Mouse (Mus musculus) midbrain, embryonic 10.5 days (tissue): ENCODE measurements around the gene Mbnl2. TPM values are rescaled to one million over a fixed set of nuclear protein-coding genes. Genes with fewer than 3 reads are reported as not detected.

ENCODE experiments used
- DNase-seq: peaks from one replicate; pipeline ENCODE4 v3.0.0-alpha.2; 2017; ENCODE audit warnings: low spot score
- H3K27ac ChIP-seq: fragments of 300-500 bp; sonication (generic); replicated peaks from 2 replicates; pipeline ENCODE4 v1.5.1; 2016; ENCODE audit warnings: mild to moderate bottlenecking
- H3K27me3 ChIP-seq: fragments of 300-500 bp; sonication (generic); 2 replicates; pipeline ENCODE4 v1.6.1; 2016; ENCODE audit warnings: low read depth, mild to moderate bottlenecking; ENCODE audit not compliant: poor library complexity, severe bottlenecking
- H3K36me3 ChIP-seq: fragments of 300-500 bp; sonication (generic); 2 replicates; pipeline ENCODE4 v1.6.1; 2016; ENCODE audit warnings: mild to moderate bottlenecking, moderate library complexity
- H3K4me1 ChIP-seq: fragments of 300-500 bp; sonication (generic); 2 replicates; pipeline ENCODE4 v1.6.1; 2016
- H3K4me3 ChIP-seq: fragments of 300-500 bp; sonication (generic); 2 replicates; pipeline ENCODE4 v1.5.1; 2016; ENCODE audit warnings: mild to moderate bottlenecking, moderate library complexity
- H3K9me3 ChIP-seq: fragments of 300-500 bp; sonication (generic); replicated peaks from 2 replicates; pipeline ENCODE4 v1.6.1; 2016; ENCODE audit warnings: mild to moderate bottlenecking
- WGBS: fragments of 180-500 bp; shearing (Covaris S2); methylation state at CpG from one replicate; pipeline ENCODE4 v1.1.7; 2016; 5-methylcytosine and 5-hydroxymethylcytosine counted together
- polyA plus RNA-seq: library from polyadenylated mRNA; unstranded; fragments of >200 nt; fragmentation: Nextera tagmentation; extraction: Ambion mirVana; gene quantifications from 2 replicates; pipeline ENCODE4 v1.2.1, GENCODE M21; 2016

The Mbnl2 gene
- polyA plus RNA-seq, 1 experiment from 2014 or later: 24.0 TPM

- H3K9me3 ChIP-seq: no peaks in the 10 kb centered on the region
- H3K27me3 ChIP-seq: no peaks in the 10 kb centered on the region
- WGBS: 63% methylated on average over 21 of the region's 21 CpGs
- H3K4me1 ChIP-seq: peaks cover 60% of the 10 kb centered on the region
- H3K36me3 ChIP-seq: no peaks in the 10 kb centered on the region
- peak overlapping the region; percentile 63 for H3K27ac ChIP-seq
- DNase-seq: no peak
- peak overlapping the region; percentile 74 for H3K4me3 ChIP-seq
Measured at GRCm38 (mm10) chr14:120278290-120279244, 3.1 kb downstream of the Mbnl2 start.

DNA sequence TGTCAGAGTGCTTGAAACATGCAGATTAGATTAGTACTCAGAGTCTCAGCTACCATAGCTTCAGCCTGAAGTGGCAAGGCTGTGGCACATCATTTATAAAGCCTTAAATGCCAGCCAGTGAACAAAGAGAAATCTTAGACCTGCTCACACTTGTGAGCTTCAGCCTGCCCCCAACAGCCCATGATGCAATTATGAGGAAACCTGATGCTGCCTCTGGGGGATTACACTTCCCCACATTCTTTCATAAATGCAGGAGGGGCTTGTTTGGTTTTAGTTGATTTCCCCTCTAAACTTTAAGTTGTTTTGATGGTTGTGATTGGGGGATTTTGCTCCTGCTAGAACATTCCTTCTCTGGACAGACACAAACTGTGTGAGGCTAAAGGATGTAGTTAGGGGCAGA is 4.7 kb downstream of the Mbnl2 start:
- Histone ChIP-seq H3K27ac (no peak overlapping the region), H3K4me1 (peaks cover 61% of the 10 kb centered on the region), H3K4me3 (no peak overlapping the region), H3K36me3 (no peaks in the 10 kb centered on the region), H3K27me3 (no peaks in the 10 kb centered on the region), H3K9me3 (no peaks in the 10 kb centered on the region)
- no peak for DNase-seq

DNA sequence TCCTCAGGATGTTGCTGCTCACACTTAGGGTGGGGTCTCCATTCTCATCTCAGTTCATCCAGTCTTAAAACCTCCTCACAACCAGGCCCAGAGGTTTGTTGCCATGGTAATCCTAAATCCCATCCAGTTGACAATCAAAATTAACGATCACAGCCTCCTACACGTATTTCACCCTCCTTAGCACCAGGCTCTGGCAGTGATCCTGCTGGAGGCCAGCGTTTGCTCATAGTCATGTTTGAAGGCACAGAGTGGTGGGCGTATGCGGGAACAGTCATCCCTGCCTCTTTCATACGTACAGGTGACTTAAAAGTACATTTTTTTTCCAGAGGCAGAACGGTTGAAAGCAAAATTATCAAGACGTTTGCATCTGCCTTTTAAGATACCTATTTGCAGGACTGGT is 8.3 kb downstream of the Mbnl2 start:
- Histone ChIP-seq H3K36me3 (0 out of 2 replicates have a peak, but pooled peaks cover 2% of the 10 kb centered on the region), H3K9me3 (no peaks in the 10 kb centered on the region), H3K27me3 (no peaks in the 10 kb centered on the region), H3K27ac (no peak overlapping the region), H3K4me3 (no peak overlapping the region), H3K4me1 (peaks cover 62% of the 10 kb centered on the region)
- WGBS: 82% methylated on average over 8 of the region's 8 CpGs
- DNase-seq: no peak

- no peak overlapping the region for H3K4me3 ChIP-seq
- no peaks in the 10 kb centered on the region for H3K9me3 ChIP-seq
- no peak overlapping the region for H3K27ac ChIP-seq
- no peak for DNase-seq
- WGBS: 82% methylated on average over 5 of the region's 5 CpGs
- peaks cover 55% of the 10 kb centered on the region for H3K4me1 ChIP-seq
- no peaks in the 10 kb centered on the region for H3K27me3 ChIP-seq
- H3K36me3 ChIP-seq: peaks cover 7% of the 10 kb centered on the region; the same call in 1 of the 2 replicates
Measured at GRCm38 (mm10) chr14:120284504-120284903, 9.0 kb downstream of the Mbnl2 start.

GRCm38 (mm10) chr14:120287121-120287986 is 11.9 kb downstream of the Mbnl2 start:
- Histone ChIP-seq H3K27ac (peak overlapping the region; percentile 28; the same call in 1 of the 2 replicates), H3K9me3 (no peaks in the 10 kb centered on the region), H3K4me3 (no peak overlapping the region), H3K27me3 (no peaks in the 10 kb centered on the region), H3K36me3 (peaks cover 9% of the 10 kb centered on the region; the same call in 1 of the 2 replicates), H3K4me1 (peaks cover 44% of the 10 kb centered on the region)
- WGBS: 60% methylated on average over 21 of the region's 21 CpGs
- no peak for DNase-seq

DNA sequence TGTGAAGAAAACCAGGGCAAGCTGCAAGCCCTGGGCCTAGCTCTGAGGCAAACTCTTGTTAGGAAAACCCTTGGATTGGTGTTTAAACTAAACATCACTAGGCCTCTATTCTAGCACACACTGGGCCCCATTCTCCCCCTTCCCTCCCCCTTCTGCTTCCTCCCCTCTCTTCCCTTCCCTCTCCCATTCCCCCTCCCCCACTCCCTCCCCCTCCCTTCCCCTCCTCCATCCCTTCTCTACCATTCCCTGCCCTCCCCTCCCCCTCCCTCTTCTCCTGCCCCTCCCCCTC is 12.5 kb downstream of the Mbnl2 start:
- Histone ChIP-seq H3K27ac (peak overlapping the region; percentile 28; the same call in 1 of the 2 replicates), H3K4me1 (peaks cover 49% of the 10 kb centered on the region), H3K27me3 (no peaks in the 10 kb centered on the region), H3K36me3 (peaks cover 9% of the 10 kb centered on the region; the same call in 1 of the 2 replicates), H3K4me3 (no peak overlapping the region), H3K9me3 (no peaks in the 10 kb centered on the region)
- no peak for DNase-seq

GRCm38 (mm10) chr14:120288378-120289002 is 13.0 kb downstream of the Mbnl2 start:
- H3K9me3 ChIP-seq: no peaks in the 10 kb centered on the region
- no peak overlapping the region for H3K4me3 ChIP-seq
- peaks cover 51% of the 10 kb centered on the region for H3K4me1 ChIP-seq
- H3K27me3 ChIP-seq: no peaks in the 10 kb centered on the region
- H3K36me3 ChIP-seq: peaks cover 9% of the 10 kb centered on the region; the same call in 1 of the 2 replicates
- H3K27ac ChIP-seq: no peak overlapping the region
- no peak for DNase-seq
- 92% methylated on average over 10 of the region's 10 CpGs for WGBS

DNA sequence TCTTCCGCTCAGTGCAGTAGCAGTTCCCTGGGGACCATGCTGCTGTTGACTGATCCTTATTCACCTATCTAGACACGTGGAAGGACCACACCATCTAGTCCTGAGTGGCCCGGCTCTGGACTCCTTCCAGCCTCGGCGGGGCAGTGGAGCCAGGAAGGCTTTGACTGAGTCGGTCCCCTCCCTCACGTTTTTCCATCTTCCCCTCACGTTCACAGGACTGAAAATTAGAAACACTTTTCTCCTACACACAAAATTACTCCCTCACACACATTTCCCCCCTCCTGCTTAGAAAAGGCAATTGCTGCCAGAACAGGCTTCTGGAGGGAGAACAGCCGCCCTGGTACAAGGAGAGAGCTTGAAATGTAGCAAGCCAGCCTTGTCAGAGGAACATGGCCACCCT is 13.6 kb downstream of the Mbnl2 start:
- no peak for DNase-seq
- Histone ChIP-seq H3K4me3 (no peak overlapping the region), H3K27ac (no peak overlapping the region), H3K4me1 (peaks cover 47% of the 10 kb centered on the region), H3K9me3 (no peaks in the 10 kb centered on the region), H3K27me3 (no peaks in the 10 kb centered on the region), H3K36me3 (peaks cover 9% of the 10 kb centered on the region; the same call in 1 of the 2 replicates)
- WGBS: 85% methylated on average over 9 of the region's 9 CpGs

DNA sequence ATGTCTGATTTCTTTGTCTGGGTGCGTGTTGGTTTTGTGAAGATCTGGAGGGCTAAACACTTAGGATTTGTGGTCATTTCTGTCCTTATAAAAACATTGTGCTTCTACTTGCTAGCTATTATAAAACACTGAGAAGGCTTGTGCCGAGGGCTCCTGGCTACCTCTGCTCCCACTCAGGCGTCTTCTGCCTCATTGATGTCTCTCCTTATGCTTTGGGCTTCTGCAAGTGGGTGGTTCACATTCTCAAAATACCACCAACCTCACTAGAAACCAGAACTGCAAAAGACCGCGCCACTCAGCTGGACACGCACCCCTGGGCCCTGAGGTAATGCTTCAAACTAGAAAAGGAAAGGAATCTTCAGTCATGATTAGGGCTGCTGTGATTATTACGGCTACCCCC is 14.1 kb downstream of the Mbnl2 start:
- Histone ChIP-seq H3K27ac (no peak overlapping the region), H3K27me3 (no peaks in the 10 kb centered on the region), H3K4me1 (peaks cover 42% of the 10 kb centered on the region), H3K9me3 (no peaks in the 10 kb centered on the region), H3K4me3 (no peak overlapping the region), H3K36me3 (peaks cover 9% of the 10 kb centered on the region; the same call in 1 of the 2 replicates)
- 89% methylated on average over 7 of the region's 7 CpGs for WGBS
- no peak for DNase-seq

GRCm38 (mm10) chr14:120291226-120291757 is 15.8 kb downstream of the Mbnl2 start:
- DNase-seq: no peak
- H3K27ac ChIP-seq: no peak overlapping the region
- H3K27me3 ChIP-seq: no peaks in the 10 kb centered on the region
- H3K4me1 ChIP-seq: peaks cover 38% of the 10 kb centered on the region
- peaks cover 9% of the 10 kb centered on the region; the same call in 1 of the 2 replicates for H3K36me3 ChIP-seq
- 92% methylated on average over 13 of the region's 13 CpGs for WGBS
- no peaks in the 10 kb centered on the region for H3K9me3 ChIP-seq
- H3K4me3 ChIP-seq: no peak overlapping the region

GRCm38 (mm10) chr14:120292133-120292532 is 16.7 kb downstream of the Mbnl2 start:
- Histone ChIP-seq H3K9me3 (no peaks in the 10 kb centered on the region), H3K4me1 (peaks cover 37% of the 10 kb centered on the region), H3K27ac (no peak overlapping the region), H3K27me3 (no peaks in the 10 kb centered on the region), H3K36me3 (peaks cover 9% of the 10 kb centered on the region; the same call in 1 of the 2 replicates), H3K4me3 (no peak overlapping the region)
- no peak for DNase-seq
- WGBS: 87% methylated on average over 5 of the region's 5 CpGs

- 87% methylated on average over 6 of the region's 6 CpGs for WGBS
- Histone ChIP-seq H3K9me3 (no peaks in the 10 kb centered on the region), H3K36me3 (peaks cover 9% of the 10 kb centered on the region; the same call in 1 of the 2 replicates), H3K27me3 (no peaks in the 10 kb centered on the region), H3K4me3 (no peak overlapping the region), H3K27ac (no peak overlapping the region), H3K4me1 (peaks cover 33% of the 10 kb centered on the region)
- DNase-seq: no peak
Measured at GRCm38 (mm10) chr14:120292617-120293195, 17.2 kb downstream of the Mbnl2 start.
